Mouse (Mus musculus) testis, adult 2 months (tissue): ENCODE data around the gene Dbn1.

ENCODE experiments used
- CTCF ChIP-seq: fragments of 200-500 bp; IDR thresholded peaks from 2 replicates; pipeline ENCODE4 v1.5.1; 2012; ENCODE audit warnings: low read depth, mild to moderate bottlenecking, inconsistent platforms, low read length, moderate library complexity; ENCODE audit not compliant: control insufficient read depth, insufficient read depth, insufficient replicate concordance
- POLR2A ChIP-seq: fragments of 200-500 bp; IDR thresholded peaks from 2 replicates; pipeline ENCODE4 v1.6.1; 2012; ENCODE audit warnings: low read depth, mild to moderate bottlenecking, inconsistent platforms, low read length, moderate library complexity; ENCODE audit not compliant: control insufficient read depth

- TF ChIP-seq CTCF (no peak), POLR2A (no peak)
Observed at GRCm38 (mm10) chr13:55504390-55504789, 16.5 kb upstream of the Dbn1 start.
